Mouse (Mus musculus): ENCODE data around the gene Abcb11.
"Not testable (repeated sequence)": the region's sequence is repeated elsewhere in the genome, so short reads cannot be mapped to it uniquely, and the experiment has no call there.

Gene Abcb11

DNA sequence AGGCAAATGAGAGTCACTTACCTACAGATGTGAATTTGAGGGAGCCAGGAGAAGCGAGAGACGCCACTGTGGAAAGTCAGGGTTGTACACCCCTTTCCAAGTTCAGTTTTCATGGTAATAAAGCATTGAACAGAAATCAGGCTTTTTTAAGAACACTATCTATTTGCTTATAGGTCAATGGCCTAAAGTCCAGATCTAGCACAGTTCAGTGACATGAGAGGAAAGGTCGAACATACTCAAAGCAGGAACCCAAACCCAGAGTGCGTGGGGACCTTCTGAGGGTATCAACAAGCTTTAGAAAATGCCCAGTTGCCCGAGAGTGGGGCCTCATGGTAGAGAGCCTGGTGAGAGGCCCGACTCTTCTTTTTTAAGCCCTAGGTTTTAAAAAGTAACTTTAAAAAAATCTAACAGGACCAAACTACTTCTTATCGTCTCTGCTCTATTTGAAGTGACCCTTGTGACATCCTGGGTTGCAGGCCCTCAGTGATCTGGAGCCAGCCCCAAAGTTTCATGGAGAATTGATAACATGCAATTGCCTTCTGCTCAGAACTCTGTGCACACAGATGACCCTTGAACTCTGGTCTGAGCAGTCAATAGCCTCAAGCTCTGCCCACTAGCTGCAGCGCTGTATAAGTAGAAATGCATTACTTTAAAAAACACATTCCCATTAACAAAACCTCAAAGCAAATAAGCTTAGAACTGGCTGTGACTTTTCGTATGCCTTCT is at the start of gene Abcb11:
Gene Abcb11, minus strand, starts transcription at position 121 of the 726 bp plus-strand sequence.
- no peak for DNase-seq (ENCODE audit: low read depth, low spot score)

DNA sequence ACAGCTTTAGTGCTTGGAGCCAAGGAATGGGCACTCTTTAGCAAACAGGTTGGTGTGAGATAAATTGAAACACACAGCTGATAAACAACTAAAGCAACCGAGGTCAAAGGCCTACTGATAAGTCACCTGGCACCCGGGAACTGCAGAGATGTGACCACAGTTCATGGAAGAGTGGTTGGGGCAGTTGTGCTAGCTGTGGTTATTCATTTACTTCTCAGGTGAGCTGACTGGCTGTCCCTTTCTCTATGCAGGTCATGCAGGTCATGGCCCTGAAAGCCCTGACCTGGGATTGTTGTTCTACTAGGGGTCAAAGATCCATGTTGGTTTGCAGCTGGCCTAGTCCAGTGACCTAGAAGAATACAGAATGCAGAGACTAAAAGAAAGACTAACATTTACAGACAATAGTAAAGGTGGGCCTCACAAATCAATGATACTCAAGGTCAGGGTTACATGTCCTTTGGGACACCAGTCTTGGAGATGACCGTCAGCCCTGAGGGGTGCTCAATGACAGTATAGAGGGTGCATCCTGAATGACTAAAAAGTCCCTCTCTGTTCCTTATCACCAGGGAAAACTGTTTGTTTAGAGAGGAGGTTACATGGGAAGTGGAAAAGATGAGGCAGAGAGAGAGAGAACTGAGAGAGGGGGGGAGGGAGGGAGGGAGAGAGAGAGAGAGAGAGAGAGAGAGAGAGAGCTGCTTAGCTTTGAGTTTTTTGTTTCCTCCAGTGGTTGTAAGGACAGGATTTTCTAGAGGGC is 43.9 kb upstream of the Abcb11 start:
- DNase-seq (ENCODE audit: low read depth, low spot score) = no peak

DNA sequence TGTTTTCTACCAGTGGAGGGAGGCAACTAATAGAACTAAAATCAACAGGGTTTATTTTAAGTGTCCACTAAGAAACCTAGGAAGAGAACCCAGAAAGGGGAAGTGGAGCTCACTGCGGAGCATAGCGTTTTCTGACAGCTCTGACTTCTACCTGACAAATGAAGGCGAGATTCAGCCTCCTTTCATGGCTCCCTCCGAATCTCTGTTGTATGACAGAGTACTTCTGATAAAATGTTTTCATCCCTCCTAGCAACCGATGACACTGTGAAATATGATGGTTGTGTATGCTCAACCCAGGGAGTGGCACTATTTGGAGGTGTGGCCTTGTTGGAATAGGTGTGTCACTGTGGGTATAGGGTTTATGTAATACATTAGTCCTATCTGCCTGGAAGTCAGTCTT is 40.4 kb upstream of the Abcb11 start:
- no peak for DNase-seq (ENCODE audit: low read depth, low spot score)

DNA sequence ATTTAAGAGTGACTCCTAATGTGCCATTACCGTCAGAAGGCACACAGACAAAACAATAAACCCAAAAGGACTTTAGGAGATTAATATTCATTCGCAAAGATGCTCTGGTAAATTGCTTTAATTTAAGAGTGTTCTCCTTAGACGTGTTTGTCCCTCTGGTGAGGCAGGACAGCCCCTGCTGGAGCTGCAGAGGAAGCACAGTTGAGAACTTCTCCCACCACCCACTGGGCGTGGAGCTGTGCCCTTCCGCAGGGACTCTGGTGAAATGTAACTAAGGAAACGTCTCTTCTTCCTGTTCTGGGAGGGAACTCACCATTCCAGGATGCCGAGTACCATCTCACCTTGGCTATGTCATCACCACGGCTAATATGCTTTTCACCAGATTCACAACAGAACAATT is 39.3 kb upstream of the Abcb11 start:
- no peak for DNase-seq (ENCODE audit: low read depth, low spot score)

DNA sequence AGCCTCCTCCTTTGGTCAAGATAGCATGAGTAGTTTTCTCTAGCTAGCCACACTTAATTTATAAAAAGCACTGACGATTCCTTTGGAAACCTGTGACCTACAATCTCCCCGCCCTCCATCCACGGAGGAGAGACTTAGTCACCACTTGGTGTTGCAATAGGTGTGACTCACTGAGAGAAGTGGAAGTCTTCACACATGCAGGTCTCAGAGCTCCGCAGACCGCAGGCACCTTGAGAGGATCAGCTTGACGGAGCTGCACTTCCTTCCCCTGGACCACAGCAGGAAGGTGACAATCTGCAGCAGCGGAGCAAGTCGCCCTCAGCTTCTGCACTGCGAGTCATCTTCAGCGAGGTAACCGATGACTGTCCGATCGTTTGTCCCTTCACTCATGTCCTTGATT is 37.9 kb upstream of the Abcb11 start, which contains the start of gene Dhrs9:
Gene Dhrs9, plus strand, starts transcription at position 165 of the 400 bp plus-strand sequence.
- DNase-seq (ENCODE audit: low read depth, low spot score) = peak; percentile 22

DNA sequence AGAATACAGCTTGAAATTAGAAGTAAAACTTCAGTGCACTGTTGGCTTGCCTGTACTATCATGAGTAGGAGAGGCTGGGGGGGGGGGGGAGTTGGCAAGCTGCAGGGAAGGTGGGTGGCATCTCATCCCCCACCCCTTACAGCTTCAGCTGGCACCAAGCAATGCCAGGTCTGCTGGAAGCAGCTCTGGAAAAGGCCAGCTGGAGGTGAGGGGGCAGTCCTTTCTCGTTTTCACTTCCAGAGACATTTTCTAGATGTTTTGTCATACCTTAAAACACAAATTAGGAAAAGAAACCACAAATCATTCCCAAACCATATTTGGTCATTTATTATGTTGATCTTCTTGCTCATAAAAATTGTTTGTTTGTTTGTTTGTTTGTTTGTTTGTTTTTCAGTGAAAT is 37.4 kb upstream of the Abcb11 start:
- no peak for DNase-seq (ENCODE audit: low read depth, low spot score)

DNA sequence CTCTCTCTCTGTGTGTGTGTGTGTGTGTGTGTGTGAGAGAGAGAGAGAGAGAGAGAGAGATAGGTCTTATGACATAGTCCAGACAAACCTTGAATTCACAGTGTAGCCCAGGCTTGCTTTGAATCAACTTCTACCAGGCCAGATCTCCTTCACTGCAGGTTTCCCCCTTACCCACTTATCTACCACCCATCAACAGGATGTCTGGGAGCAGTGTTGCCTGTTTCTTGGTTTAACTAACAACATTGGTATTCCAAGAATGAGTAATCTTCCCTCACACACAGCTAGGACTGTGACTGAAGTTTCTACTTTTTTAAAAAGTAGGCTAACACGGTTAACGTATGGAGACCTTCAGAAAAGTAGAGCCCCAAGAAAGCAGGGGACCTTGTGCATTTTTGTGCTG is 34.4 kb upstream of the Abcb11 start:
- no peak for DNase-seq (ENCODE audit: low read depth, low spot score)

DNA sequence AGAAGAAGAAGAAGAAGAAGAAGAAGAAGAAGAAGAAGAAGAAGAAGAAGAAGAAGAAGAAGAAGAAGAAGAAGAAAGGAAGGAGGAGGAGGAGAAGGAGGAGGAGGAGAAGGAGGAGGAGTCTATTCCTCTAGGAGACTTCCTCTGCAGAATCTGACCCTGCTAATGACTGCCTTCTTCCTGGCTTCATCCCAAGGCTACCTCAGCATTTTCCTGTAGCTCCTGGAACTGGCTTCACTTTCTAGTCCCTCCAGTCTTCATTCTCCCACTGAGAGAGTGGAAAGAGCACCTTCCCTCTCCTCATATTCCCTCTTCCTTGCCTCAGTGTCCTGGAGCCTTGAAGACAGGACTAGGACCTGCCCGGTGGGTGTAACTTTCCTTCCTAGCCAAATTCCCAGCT is 22.9 kb upstream of the Abcb11 start:
- DNase-seq (ENCODE audit: low read depth, low spot score) = no peak

DNA sequence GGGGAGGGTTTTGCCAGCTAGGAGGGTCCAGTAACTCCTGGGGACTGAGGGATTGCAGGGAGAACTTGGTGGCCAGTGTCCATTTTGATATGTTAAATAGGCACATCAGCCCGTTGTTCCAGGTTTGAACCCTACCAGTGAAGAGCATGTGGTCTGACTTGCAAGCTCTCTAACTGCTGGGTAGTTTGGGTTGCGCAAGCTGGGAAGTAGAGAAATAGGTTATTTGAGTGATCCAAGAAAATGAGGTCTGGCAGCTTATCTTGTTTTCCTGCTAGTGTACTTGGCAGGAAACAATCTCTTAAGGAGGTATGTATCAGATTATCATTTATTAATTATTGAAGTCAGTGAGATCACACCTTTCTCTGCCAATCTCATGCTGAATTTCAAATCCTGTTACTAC is 22.4 kb upstream of the Abcb11 start:
- no peak for DNase-seq (ENCODE audit: low read depth, low spot score)

DNA sequence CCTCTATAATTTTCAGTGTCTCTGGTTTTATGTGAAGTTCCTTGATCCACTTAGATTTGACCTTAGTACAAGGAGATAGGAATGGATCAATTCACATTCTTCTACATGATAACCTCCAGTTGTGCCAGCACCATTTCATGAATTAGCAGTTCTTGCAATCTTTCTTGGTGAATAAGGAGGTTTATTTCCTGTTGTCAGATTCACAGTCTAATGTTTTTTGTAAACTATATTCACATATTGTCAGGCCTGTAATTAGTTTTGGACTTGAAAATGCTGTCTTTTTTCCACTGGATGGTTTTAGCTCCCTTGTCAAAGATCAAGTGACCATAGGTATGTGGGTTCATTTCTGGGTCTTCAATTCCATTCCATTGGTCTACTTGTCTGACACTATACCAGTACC is 13.0 kb upstream of the Abcb11 start:
- not testable (repeated sequence) for DNase-seq (ENCODE audit: low read depth, low spot score)

DNA sequence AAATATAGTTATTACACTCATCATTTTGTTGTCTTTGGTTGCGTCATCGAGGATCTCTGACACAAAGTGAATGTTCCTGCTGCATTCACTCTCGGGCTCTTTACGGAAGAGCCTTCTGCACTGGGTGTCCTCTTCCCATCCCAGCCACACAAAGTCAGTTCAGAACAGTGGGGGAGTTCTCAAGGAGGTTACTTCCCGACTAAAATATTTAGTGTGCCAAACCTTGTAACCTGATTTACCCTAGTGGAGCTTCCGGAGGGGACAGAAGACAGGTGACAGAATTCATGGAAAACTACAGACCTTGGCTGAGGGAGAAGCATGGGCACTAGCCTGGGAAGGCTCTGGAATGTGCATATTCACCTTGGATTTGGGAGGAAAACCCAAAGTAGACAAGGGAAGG is 910 bp downstream of the Abcb11 start:
- DNase-seq (ENCODE audit: low read depth, low spot score) = no peak

DNA sequence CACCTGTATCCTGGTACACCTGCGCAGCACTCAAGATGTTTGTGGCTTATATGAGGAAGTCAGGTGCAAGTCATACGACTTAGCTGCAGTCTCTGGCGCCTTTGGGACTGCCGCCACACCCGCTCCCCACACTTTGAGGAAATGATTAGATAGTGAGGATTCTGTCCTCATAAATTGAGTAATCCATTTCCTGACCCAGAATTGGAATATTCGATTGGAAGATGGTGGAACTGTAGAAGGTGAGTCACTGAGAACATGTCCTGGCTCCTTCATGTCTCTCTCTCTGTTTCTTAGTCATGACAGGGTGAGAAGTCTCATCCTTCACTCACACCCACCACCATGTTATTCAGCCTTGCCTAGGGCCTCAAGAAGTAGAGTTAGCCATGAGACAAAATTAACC is 10.9 kb downstream of the Abcb11 start:
- DNase-seq (ENCODE audit: low read depth, low spot score) = not testable (repeated sequence)

DNA sequence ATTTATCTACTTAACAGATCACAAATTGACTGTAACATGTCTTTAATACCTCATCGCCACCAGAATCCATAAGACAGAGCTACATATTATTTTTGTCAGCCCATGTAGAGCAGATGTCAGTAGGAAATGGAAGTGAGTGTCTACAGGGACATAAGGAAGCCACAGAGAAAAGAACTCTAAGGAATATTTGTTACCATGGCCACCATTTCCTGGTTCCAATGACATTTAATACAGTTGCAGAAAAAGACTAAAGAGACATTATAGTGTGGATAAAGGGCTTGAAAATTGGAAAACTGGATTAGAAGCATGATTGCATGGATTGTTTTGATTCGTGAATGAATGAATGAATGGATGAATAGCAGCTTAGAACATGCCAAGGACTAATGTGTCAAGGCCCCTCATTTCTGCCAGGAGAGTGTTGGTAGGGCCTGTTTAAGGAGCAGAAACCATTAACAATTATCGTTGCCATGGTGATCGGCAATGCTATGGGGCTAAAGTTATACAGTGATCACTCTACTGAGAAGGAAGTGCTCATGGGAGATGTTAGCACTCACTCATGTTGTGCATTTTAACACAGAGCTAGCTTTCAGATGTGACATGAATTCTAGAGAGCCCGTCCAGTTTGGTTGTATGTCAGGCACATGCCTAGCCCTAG is 13.8 kb downstream of the Abcb11 start:
- DNase-seq (ENCODE audit: low read depth, low spot score) = no peak

DNA sequence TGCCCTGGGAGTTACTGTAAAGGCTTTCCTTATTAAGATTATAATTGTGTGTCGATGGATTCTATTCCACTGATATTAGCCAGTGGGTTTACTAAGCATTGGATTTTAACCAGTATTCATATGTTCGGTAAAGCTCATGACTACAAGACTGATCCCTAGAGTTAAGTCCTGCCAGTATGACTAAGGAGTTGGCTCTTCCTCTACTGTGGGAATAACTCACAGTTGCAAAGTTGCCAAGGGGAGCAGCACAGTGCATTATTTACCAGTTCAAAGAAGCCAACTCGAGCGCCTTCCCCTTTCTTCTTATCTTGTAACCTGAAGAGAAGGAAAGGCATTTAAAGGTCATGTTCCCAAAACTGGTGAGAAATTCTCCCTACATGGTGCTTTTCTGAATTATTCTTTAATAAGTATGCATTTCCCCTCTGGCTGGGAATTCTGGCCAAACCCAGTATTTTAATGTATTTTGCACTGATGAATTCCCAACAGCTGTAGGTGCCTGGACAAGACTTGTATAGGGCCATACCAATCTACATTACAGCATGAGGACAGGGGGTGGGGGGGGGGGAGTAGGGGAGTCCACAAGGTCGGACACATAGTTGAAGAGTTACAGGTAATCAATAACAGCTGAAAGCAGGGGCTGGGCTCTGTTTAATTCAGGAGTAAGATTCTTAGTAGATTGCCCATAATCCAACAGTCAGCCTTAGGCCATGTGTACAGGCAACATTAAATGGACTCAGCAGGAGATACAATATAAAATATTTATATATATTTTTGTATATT is 17.3 kb downstream of the Abcb11 start:
- DNase-seq (ENCODE audit: low read depth, low spot score) = peak; percentile 5

DNA sequence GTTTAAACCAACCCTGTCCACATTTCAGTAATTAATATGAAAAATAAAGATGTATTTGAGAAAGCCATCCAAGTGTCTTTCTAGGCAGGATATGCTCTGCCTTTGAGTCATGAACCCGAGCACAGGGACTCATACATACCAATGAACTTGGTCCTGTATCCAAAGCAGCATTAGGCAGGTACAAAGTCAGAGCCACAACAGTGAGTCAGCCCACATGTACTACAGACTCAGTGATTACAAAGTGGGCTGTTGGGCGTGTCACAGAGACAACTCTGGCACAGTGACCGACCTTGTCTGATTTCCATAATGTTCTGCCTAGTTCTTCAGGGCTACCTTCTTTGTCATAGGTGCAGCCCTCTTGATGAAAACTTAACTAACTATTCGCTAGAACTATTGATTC is 19.4 kb downstream of the Abcb11 start:
- no peak for DNase-seq (ENCODE audit: low read depth, low spot score)

DNA sequence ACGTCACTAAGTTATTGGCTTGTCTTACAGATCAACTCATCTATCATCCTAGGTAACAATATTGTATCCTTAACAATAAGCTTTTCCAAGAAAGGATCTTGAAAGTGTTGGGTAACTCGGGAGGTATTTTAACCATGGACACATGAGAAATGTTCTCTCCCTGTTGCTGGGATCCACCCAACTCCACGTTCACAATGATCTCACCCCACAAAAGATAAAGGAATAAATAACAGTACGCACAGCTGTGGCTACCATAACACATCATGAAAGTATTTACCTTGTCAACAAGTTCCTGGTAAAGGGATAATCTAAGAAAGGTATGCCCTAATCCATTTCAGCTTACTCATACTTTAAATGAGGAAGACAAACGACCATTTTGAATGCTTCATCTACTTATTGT is 21.0 kb downstream of the Abcb11 start:
- DNase-seq (ENCODE audit: low read depth, low spot score) = no peak

DNA sequence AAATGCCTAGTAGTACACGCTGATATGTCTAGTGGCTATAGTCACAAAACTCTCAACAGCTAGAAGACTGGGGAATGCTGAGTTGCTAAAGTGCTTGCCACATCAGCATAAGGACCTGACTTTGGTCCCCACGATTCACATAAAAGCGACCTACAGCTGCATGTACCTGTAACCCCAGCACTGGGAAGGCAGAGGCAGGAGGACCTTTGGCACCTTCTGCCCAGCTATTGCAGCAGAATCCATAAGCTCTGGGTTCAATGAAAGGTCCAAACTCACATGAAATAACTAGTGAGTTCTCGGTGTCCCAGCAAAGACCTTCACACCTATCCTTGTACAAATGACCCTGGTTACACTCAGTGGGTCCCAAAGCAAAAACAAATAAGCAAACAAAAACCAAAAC is 31.1 kb downstream of the Abcb11 start:
- DNase-seq (ENCODE audit: low read depth, low spot score) = no peak

DNA sequence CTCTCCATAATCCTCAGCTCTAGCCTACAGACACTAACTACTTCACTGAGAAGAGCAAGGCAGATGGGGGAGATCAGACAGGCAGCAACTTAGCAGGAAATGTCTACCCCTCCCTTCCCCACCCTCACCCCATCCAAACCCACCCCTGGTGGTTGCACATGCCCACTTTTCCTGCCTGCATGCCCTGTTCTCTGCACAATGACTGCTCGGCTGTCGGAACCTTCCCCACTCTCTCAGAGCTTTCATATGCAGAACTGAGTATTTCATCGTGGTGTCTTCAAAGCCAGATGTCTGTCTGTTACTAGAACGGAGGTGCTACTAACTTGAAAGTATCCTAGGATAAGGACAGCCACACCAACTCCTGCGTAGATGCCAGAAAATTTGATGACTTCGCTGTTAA is 34.3 kb downstream of the Abcb11 start:
- DNase-seq (ENCODE audit: low read depth, low spot score) = no peak

DNA sequence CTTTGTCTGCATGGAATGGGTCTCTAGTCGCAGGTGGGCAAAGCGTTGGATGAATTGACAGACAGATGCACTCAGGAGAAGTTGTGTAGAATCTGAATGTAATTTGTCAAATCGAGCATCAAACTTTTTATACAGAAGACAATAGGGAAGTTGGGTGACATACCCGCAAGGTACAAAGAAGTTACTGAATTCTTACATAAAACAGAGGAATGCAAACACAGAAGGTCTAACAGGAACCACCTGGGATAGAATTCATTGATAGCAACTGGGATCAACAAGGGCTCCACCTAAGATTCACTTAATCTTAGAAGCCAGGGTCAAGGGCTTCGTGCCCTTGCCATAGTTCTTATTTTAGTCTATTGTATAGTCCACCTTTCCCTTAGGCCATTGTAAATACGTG is 41.8 kb downstream of the Abcb11 start:
- DNase-seq (ENCODE audit: low read depth, low spot score) = not testable (repeated sequence)

DNA sequence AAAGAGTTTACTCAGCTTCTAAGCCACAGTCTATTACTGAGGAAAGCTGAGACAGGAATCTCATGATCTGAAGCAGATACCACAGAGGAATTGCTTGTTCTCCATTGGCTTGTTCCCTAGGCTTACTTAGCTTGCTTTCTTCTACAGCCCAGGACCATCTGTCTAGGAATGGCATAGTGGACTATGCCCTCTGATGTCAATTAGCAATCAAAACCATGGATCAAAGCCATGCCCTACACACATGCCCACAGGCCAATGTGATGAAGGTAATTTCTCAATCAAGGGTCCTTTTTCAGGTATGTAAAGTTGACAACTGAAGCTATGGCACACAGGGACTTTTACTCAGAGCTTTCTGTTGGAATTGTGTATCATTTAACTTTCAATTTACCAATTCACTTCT is 47.9 kb downstream of the Abcb11 start:
- no peak for DNase-seq (ENCODE audit: low read depth, low spot score)

DNA sequence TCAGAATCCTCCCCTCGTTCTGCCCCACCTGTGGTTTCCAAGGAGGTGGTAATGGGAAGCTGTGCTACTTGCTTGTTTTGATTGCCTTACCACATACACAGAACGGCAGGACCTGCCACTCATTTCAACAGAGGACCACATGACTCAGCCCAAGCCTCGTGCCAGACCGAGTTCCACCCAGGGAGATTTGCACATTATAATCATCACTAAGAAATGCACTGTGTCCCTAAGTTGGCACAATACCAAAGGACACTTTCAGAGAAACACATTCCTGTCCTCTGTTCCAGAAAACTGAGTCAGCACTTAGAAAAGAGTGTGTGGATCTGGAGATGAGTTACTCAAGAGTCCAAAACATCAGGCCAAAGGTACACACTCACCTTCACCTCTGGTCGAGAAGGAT is 53.4 kb downstream of the Abcb11 start:
- peak; percentile 13 for DNase-seq (ENCODE audit: low read depth, low spot score)

DNA sequence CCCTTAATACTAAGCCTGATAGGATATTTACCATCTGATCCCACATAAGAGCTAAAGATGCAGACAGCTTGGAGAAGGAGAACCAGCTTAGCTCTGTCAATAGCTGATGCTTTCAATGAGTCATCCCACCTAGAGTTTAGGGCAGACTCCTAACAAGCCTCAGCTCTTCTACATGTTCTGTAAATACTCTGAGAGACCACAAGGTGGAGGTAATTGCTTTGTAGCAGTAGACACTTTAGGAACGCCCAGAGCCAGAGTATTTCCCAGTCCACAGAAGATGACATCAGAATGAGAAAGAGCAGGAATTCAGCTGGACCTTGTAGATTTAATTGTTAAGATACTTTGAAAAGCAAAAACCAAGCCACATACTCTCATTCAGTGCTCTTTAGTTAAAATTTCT is 66.5 kb downstream of the Abcb11 start:
- peak; percentile 10 for DNase-seq (ENCODE audit: low read depth, low spot score)
